Mouse (Mus musculus): ENCODE measurements around the gene Msl3.

- no peak for TF ChIP-seq FLI1 (IDR thresholded peaks at IDR 0.05; ENCODE audit: low read length)
- TF ChIP-seq GATA1 (IDR thresholded peaks at IDR 0.05; ENCODE audit: borderline replicate concordance, low read length): no peak
Measured at GRCm38 (mm10) chrX:168663982-168664689, 9.6 kb downstream of the Msl3 start.

Measured in megakaryocyte, embryonic 14.5 days (primary cell).